Mouse (Mus musculus) liver, adult 10 weeks (tissue): ENCODE results near the gene Sppl3. TPM values are rescaled to one million over a fixed set of nuclear protein-coding genes. Genes with fewer than 3 reads are reported as not detected.

ENCODE experiments used
- polyA plus RNA-seq: library from polyadenylated mRNA; stranded (reverse); fragments of 350-450 nt; fragmentation: Illumina TruSeq; extraction: RNeasy Lipid Tissue Mini Kit (QIAGEN cat#74804); gene quantifications from one replicate; pipeline ENCODE4 v1.2.3, GENCODE M21; 2014; ENCODE audit warnings: low read depth, low replicate concordance

Sppl3 gene
- 10.8 TPM for polyA plus RNA-seq

DNA sequence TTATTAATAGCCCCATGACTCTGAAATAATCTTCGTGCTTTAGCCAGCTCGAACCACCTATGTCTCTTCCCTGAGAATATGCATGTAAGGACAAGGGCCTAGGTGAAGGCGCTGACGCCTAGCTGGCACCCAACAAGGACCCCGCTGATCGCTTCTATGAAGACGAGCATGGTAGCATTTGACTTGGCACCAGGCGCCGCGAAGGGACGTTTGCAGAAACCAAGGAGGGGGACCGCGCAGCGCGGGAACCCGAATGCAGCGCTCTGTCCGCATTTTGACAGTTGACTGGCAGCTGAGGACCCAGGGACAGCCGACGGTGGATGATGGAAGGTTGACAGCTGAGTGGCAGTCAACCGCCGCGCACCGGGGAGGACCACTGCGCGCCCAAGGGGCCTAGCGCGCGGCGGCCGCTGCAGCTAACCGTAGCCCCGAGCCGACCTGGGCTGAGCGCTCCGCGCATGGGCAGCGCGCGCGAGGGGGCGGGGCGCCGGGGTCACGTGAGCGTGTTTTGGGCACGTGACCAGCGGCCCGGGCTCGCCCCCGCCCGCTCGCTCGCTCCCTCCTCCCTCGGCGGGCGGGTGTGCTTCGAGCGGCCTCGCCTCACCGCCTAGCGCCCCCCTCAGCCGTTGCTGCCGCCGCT lies at the start of gene Sppl3:
TSS of gene Sppl3 (plus strand) at position 561 of the 640 bp plus-strand sequence.

DNA sequence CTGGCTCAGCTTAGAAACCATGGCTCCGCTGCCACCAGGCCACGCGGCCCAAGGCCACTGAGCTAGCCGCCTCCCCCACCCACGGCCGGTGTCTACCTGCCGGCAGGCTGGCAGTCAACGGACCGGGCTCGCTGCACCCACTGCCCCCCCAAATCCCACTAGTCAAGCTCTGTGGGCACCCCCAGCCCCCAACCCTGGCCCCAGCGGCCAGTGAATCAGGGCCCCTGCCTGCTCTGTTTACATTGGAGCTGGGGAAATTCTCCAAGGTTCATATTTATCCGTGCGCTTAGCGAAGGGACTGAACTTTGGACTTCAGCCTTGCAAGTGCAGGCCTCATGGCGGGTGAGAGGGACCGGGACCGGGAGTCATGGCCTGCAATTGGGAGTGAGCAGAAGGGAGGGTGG lies 40.1 kb upstream of the Sppl3 start, which contains the start of gene Hnf1a:
TSS of gene Hnf1a (minus strand) at position 271 of the 404 bp plus-strand sequence.

DNA sequence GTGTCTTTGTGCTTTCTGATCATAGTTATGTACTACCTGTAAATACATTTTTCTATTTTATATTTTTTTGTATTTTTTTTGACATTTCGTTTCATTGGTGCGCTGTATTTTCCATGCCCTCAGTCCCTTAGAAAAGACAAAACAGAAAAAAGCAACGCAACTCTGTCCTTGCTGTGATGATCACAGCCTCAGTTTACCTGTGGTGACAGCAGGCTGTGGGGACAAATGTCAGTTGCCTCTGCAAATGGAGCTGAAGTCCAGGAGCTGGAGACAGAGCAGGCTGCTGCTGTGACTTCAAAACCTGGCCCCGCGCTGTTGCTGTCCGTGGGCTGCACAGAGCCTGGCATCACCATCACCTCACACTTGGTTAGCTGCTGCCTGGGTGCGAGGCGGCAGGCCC lies 87.3 kb downstream of the Sppl3 start, which contains the start of gene Gm10401:
TSS of gene Gm10401 (minus strand) at position 101 of the 400 bp plus-strand sequence.

DNA sequence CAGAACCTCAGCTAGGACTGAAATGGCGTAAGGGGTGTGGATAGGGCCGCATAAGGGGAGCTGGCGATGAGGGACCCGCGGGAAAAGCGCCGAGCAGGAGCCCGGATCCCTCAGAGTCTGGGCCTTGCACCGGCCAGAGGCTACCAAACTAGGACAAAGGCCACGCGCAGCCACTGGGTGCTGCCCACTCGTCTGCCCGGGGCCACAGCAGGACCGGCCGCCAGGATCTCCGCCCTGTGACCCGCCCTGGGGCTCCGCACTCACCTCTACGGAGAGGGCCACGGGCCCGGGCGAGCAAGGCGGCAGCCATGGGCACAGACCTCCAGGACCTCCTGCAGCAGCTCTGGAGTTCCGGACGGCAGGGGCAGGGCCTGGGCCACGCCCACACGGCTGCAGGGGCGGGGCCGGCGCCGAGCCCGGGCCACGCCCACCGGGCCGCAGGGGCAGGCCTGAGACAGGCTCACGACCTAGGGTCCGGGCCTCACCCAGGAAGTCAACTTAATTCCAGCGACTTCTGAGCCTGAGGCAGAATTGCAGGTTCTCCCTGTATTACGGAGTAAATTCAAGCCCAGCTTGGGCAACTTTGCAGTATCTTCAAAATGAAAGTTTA lies 108.1 kb downstream of the Sppl3 start, which contains the start of gene Acads:
TSS of gene Acads (minus strand) at position 386 of the 610 bp plus-strand sequence.

DNA sequence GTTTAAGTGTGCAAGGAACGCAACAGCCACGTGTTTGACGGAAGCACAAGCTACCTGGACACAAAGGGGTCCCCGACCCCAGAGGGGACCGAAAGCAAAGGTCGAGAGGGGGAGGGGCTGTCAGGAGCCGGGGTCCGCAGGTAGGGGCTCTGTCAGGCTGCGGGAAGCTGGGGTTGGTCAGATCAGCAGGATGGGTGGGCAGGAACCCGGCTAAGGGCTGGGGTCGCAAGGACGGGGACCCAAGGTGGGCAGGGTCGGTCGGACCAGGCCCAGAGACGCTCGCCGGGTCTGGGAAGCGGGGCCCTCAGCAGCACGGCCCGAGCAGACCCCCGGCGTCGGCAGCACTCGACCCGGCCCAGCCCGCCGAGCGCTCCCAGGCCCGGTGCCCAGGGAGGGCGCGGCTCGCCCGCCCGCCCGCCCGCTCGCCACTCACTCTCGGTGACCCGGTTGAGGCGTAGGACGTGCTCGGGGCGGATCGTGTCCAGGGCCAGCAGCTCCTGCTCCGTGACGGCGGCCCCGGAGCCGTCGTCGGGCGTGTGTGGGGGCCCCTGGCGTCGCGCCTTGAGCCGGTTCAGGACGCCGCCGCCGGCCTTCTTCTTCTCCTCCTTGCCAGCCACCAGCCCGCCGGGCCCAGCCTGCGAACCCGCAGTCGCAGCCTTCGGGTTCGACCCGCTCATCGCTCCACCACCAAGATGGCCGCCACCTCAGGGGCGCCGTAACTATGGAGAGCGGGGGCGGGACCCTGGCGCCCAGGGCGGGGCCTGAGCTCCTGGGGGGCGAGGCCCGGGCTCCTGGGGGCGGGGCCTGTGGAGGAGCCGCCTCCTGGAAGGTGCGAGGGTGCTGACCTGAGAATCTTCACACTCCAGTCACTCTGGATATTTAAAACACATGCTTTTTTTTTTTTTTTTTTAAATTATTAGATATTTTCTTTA lies 123.6 kb downstream of the Sppl3 start, which contains the start of gene Unc119b:
TSS of gene Unc119b (minus strand) at position 742 of the 932 bp plus-strand sequence.

Other genes with a start within 250 kb of the Sppl3 start
- 11.6 TPM for gene Ankrd13a, start 236.5 kb upstream of the Sppl3 start, polyA plus RNA-seq
- 5.6 TPM for gene Git2, start 235.6 kb upstream of the Sppl3 start, polyA plus RNA-seq
- gene 1500011B03Rik, start 187.7 kb upstream of the Sppl3 start, polyA plus RNA-seq, result 1.9 TPM
- not detected for gene 4930519G04Rik, start 157.5 kb upstream of the Sppl3 start, polyA plus RNA-seq
- not detected for gene Gm9936, start 152.5 kb upstream of the Sppl3 start, polyA plus RNA-seq
- gene Oasl2, start 114.2 kb upstream of the Sppl3 start, polyA plus RNA-seq, result 8.3 TPM
- 1.8 TPM for gene Oasl1, start 87.9 kb upstream of the Sppl3 start, polyA plus RNA-seq
- 1.1 TPM for gene 2210016L21Rik, start 69.0 kb upstream of the Sppl3 start, polyA plus RNA-seq
- gene Hnf1a, start 40.0 kb upstream of the Sppl3 start, polyA plus RNA-seq, result 0.42 TPM
- gene Gm10401, start 87.2 kb downstream of the Sppl3 start, polyA plus RNA-seq, result not detected
- gene Acads, start 108.2 kb downstream of the Sppl3 start, polyA plus RNA-seq, result 11.7 TPM
- 4.4 TPM for gene Unc119b, start 123.8 kb downstream of the Sppl3 start, polyA plus RNA-seq
- 26.9 TPM for gene Mlec, start 147.0 kb downstream of the Sppl3 start, polyA plus RNA-seq
- gene Cabp1, start 183.2 kb downstream of the Sppl3 start, polyA plus RNA-seq, result not detected
- gene Pop5, start 224.7 kb downstream of the Sppl3 start, polyA plus RNA-seq, result 15.9 TPM